10 mouse cellular contexts compared by ENCODE assay signal in the genomic region with DNA sequence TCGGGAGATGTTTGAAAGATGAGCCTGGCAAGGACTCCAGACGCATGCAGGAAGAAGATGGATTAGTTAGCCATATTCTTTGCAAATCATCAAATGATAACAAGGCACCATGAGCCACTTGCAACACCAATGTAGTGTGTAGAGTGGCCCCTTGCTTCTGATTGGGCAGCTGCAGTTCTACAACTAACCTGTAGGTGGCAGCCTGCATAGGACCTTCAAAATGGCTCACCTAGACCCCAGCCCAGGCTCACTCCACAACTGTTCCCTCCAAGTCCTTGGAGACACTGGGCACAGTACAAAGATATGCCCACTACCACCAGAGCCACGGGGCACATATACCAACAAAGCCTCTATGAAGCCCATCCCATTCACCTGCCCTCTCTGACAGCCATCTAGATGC. TPM values are rescaled to one million over a fixed set of nuclear protein-coding genes. Genes with fewer than 3 reads are reported as not detected.
DNase-seq lines count a peak whose midpoint lies in the region; ATAC-seq and TF ChIP-seq lines count a peak whose summit lies in the region.
"Had no signal": no experiment of that assay in that cellular context is flagged by ENCODE, and none has a peak within 500 bp of the region (broad histone marks: within the 10 kb centered on the region; RNA-seq: fewer than 3 reads in every experiment).

No protein-coding gene starts in this region.

- TF ChIP-seq CTCF in testis, adult 2 months (IDR thresholded peaks at IDR 0.05; ENCODE audit: control insufficient read depth, insufficient read depth, insufficient replicate concordance, low read depth, low read length): peak; percentile 75; the same call in 1 of the 2 replicates

- H3K36me3 ChIP-seq in kidney, embryonic 14.5 days (ENCODE audit: control insufficient read depth, insufficient read depth, low read length): no peaks in the 10 kb centered on the region
- H3K36me3 ChIP-seq in testis, adult 2 months (ENCODE audit: control insufficient read depth, insufficient read depth, low read length): no peaks in the 10 kb centered on the region
- H3K36me3 ChIP-seq: embryonic facial prominence, embryonic 13.5 days had no signal

- H3K4me1 ChIP-seq in kidney, embryonic 14.5 days (ENCODE audit: control insufficient read depth, insufficient read depth, low read length): no peaks in the 10 kb centered on the region
- H3K4me1 ChIP-seq in testis, adult 2 months (ENCODE audit: control insufficient read depth, insufficient read depth, low read length): no peaks in the 10 kb centered on the region
- H3K4me1 ChIP-seq: embryonic facial prominence, embryonic 13.5 days had no signal

- no peaks in the 10 kb centered on the region for H3K9me3 ChIP-seq in kidney, embryonic 14.5 days (ENCODE audit: control insufficient read depth, low read length)
- H3K9me3 ChIP-seq: embryonic facial prominence, embryonic 13.5 days had no signal

- WGBS in kidney, embryonic 14.5 days: 56% methylated on average over 3 of the region's 3 CpGs

- no peak overlapping the region for H3K4me3 ChIP-seq in kidney, embryonic 14.5 days (ENCODE audit: low read length)
- H3K4me3 ChIP-seq in testis, adult 2 months (ENCODE audit: control insufficient read depth, low read depth, low read length): no peak overlapping the region
- H3K4me3 ChIP-seq: embryonic facial prominence, embryonic 13.5 days had no signal

- no peaks in the 10 kb centered on the region for H3K27me3 ChIP-seq in kidney, embryonic 14.5 days (ENCODE audit: control insufficient read depth, insufficient read depth, low read length)
- H3K27me3 ChIP-seq in testis, adult 2 months (ENCODE audit: control insufficient read depth, insufficient read depth, low read length): no peaks in the 10 kb centered on the region
- H3K27me3 ChIP-seq: embryonic facial prominence, embryonic 13.5 days had no signal

- no peak for TF ChIP-seq POLR2A in testis, adult 2 months (IDR thresholded peaks at IDR 0.05; ENCODE audit: control insufficient read depth, low read depth, low read length)

- DNase-seq in adrenal gland, adult 18-20 months (ENCODE audit: low spot score in 2 of 2): peak; percentile 4 to 21
- no peak for DNase-seq in adrenal gland, postnatal 4 days (ENCODE audit: low spot score in 2 of 2)
- DNase-seq in kidney, adult 9 months: peak; percentile 24
- peak; percentile 27 for DNase-seq in adrenal gland, postnatal 10 days
- DNase-seq in kidney, postnatal 36 days: peak; percentile 5 to 41

- no peak overlapping the region for H3K4me2 ChIP-seq in kidney, embryonic 14.5 days (replicated peaks; ENCODE audit: low read depth, low read length)
- H3K4me2 ChIP-seq: embryonic facial prominence, embryonic 13.5 days had no signal

- no peak overlapping the region for H3K9ac ChIP-seq in kidney, embryonic 14.5 days (ENCODE audit: low read depth, low read length)
- H3K9ac ChIP-seq: embryonic facial prominence, embryonic 13.5 days had no signal

- H3K27ac ChIP-seq in kidney, embryonic 14.5 days (ENCODE audit: low read depth, low read length): no peak overlapping the region
- H3K27ac ChIP-seq in testis, adult 2 months (ENCODE audit: control insufficient read depth, insufficient read depth, low read depth, low read length): no peak overlapping the region
- H3K27ac ChIP-seq: embryonic facial prominence, embryonic 13.5 days had no signal

- no peak for ATAC-seq in kidney, embryonic 14.5 days (ENCODE audit: low FRiP score, low TSS enrichment)
- ATAC-seq in monocyte, adult 5-6 weeks (replicated peaks; ENCODE audit: insufficient number of reproducible peaks, low FRiP score, low TSS enrichment, poor library complexity, severe bottlenecking): no peak

RNA-seq across cellular contexts. Expression of gene CK137956, which starts 35.4 kb away (rescaled TPM):
- total RNA-seq in adrenal gland, adult 18-20 months (2021): not detected
- total RNA-seq in adrenal gland, postnatal 4 days (2021): not detected
- not detected in 2 replicates for polyA plus RNA-seq in kidney, embryonic 14.5 days (2014; fragmentation: Nextera tagmentation; extraction: Ambion mirVana)
- not detected for total RNA-seq in adrenal gland, postnatal 10 days (2021)
- polyA plus RNA-seq in testis, adult 2 months (2012; rRNA removed): 134 and 154 TPM in 2 replicates
- not detected in 3 replicates for total RNA-seq in monocyte, adult 5-6 weeks (2017)
- total RNA-seq: neutrophil, adult 5-6 weeks had no signal
- polyA plus RNA-seq: embryonic facial prominence, embryonic 13.5 days had no signal

RNA-seq across cellular contexts. Expression of gene Csmd2, which starts 52.3 kb away (rescaled TPM):
- under 1 TPM; 0.06 to 0.46 TPM for total RNA-seq in adrenal gland, adult 18-20 months (2021)
- 1 to 10 TPM; 1.9 to 2.3 TPM for total RNA-seq in adrenal gland, postnatal 4 days (2021)
- 0.01 and 0.14 TPM in 2 replicates for polyA plus RNA-seq in kidney, embryonic 14.5 days (2014; fragmentation: Nextera tagmentation; extraction: Ambion mirVana)
- total RNA-seq in adrenal gland, postnatal 10 days (2021): 1 to 10 TPM in 1 of 2 experiments, under 1 TPM in 1; 0.93 to 2.4 TPM
- polyA plus RNA-seq in testis, adult 2 months (2012; rRNA removed): 1.5 and 2.6 TPM in 2 replicates
- not detected in 3 replicates for total RNA-seq in monocyte, adult 5-6 weeks (2017)
- total RNA-seq: neutrophil, adult 5-6 weeks had no signal

Comparison
In these comparisons a context has a peak if more than half of its experiments do, and no peak if none do; other contexts are left out.
1. DNase-seq: peak in adrenal gland, adult 18-20 months (2 of 2), kidney, adult 9 months (single experiment), adrenal gland, postnatal 10 days (single experiment) and kidney, postnatal 36 days (2 of 2); none in adrenal gland, postnatal 4 days (0 of 2).